Mouse (Mus musculus) heart, postnatal 0 days (tissue): ENCODE data around the gene Tmem220.

Source experiments
- CTCF ChIP-seq: IDR thresholded peaks from 2 replicates; pipeline ENCODE4 v1.5.1; 2016; ENCODE audit warnings: antibody characterized with exemption, control low read depth, low read depth
- EP300 ChIP-seq: IDR thresholded peaks from 2 replicates; pipeline ENCODE4 v1.6.1; 2016; ENCODE audit warnings: antibody characterized with exemption, low read depth

- TF ChIP-seq CTCF: no peak
- no peak for TF ChIP-seq EP300
Observed at GRCm38 (mm10) chr11:67034775-67035485, 10.0 kb downstream of the Tmem220 start.
